Mouse (Mus musculus): ENCODE results near the gene Tfec.

GRCm38 (mm10) chr6:16942433-16942832, 44.2 kb upstream of the Tfec start:
- TF ChIP-seq CTCF (IDR thresholded peaks at IDR 0.05; ENCODE audit: low read depth) (no peak), EP300 (IDR thresholded peaks at IDR 0.05; ENCODE audit: low read depth) (no peak)

Data from heart, postnatal 0 days (tissue).